Mouse (Mus musculus): ENCODE data around the gene Slc6a20a. TPM values are rescaled to one million over a fixed set of nuclear protein-coding genes. Genes with fewer than 3 reads are reported as not detected.

The Slc6a20a gene
- total and polyA plus RNA-seq, 3 experiments: not detected

DNA sequence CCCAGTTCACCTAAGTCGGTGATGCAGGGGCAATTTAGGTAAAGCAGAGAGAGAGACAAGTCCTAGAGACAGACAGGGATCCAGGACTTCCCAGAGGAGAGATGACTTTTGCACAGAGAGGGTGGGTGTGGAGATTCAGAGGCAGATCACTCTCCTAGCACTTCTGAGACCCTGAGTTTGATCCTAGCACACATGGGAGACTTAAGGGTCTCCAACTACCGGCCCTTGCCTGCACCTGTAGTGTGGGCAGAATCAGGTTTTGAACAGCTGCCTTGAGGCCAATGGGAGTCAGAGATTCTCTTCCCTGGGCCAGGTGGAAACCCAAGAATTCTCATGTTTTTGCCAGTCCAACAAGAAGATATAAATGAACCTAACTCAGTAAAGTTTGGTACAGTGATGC lies 513 bp upstream of the Slc6a20a start:
- Histone ChIP-seq H3K9me3 (replicated peaks; ENCODE audit: insufficient read depth, low read length) (no peaks in the 10 kb centered on the region), H3K9ac (ENCODE audit: control insufficient read depth, low read depth, low read length, poor library complexity, severe bottlenecking) (no peak overlapping the region), H3K27me3 (ENCODE audit: control insufficient read depth in 1 of 2, insufficient read depth in 2 of 2, low read length in 2 of 2) (peaks cover 28 to 30% of the 10 kb centered on the region in 2 experiments), H3K4me1 (ENCODE audit: control insufficient read depth in 1 of 2, insufficient read depth in 2 of 2, low read length in 2 of 2) (no peaks in the 10 kb centered on the region), H3K4me3 (ENCODE audit: control insufficient read depth in 1 of 2, insufficient read depth in 1 of 2, low read depth in 2 of 2, low read length in 2 of 2) (no peak overlapping the region), H3K79me2 (ENCODE audit: control insufficient read depth, insufficient read depth, low read length, poor library complexity) (no peaks in the 10 kb centered on the region), H3K27ac (ENCODE audit: control insufficient read depth, low read depth, low read length) (no peak overlapping the region), H3K36me3 (ENCODE audit: control insufficient read depth in 1 of 2, insufficient read depth in 2 of 2, low read length in 2 of 2) (no peaks in the 10 kb centered on the region)
- TF ChIP-seq MYB (IDR thresholded peaks at IDR 0.05; ENCODE audit: low read depth, low read length) (no peak), CHD1 (IDR thresholded peaks at IDR 0.05; ENCODE audit: low read depth, low read length) (no peak), GABPA (IDR thresholded peaks at IDR 0.05; ENCODE audit: low read depth, low read length) (no peak), RCOR1 (IDR thresholded peaks at IDR 0.05; ENCODE audit: low read depth, low read length) (no peak), TCF12 (IDR thresholded peaks at IDR 0.05; ENCODE audit: low read depth, low read length) (no peak), UBTF (IDR thresholded peaks at IDR 0.05; ENCODE audit: borderline replicate concordance, insufficient read depth, low read depth, low read length) (no peak), MEF2A (IDR thresholded peaks at IDR 0.05; ENCODE audit: extremely low read depth, insufficient replicate concordance, low read depth, low read length, poor library complexity, severe bottlenecking) (no peak), CHD2 (IDR thresholded peaks at IDR 0.05; ENCODE audit: low read length) (no peak), POLR2AphosphoS5 (IDR thresholded peaks at IDR 0.05; ENCODE audit: borderline replicate concordance, low read depth, low read length) (no peak), ZMIZ1 (IDR thresholded peaks at IDR 0.05; ENCODE audit: low read depth, low read length) (no peak), TAL1 (IDR thresholded peaks at IDR 0.05; ENCODE audit: low read length) (no peak), HCFC1 (IDR thresholded peaks at IDR 0.05; ENCODE audit: low read depth, low read length) (no peak), TBP (IDR thresholded peaks at IDR 0.05; ENCODE audit: low read depth, low read length) (no peak), NRF1 (IDR thresholded peaks at IDR 0.05; ENCODE audit: insufficient read depth, low read depth, low read length, poor library complexity, severe bottlenecking) (no peak), EP300 (IDR thresholded peaks at IDR 0.05; ENCODE audit: low read depth in 1 of 2, low read length in 2 of 2) (no peak), POLR2A (IDR thresholded peaks at IDR 0.05; ENCODE audit: control insufficient read depth in 1 of 2, insufficient read depth in 1 of 2, low read depth in 1 of 2, low read length in 2 of 2, poor library complexity in 1 of 2) (no peak), SMC3 (IDR thresholded peaks at IDR 0.05; ENCODE audit: low read depth, low read length) (no peak), SIN3A (IDR thresholded peaks at IDR 0.05; ENCODE audit: low read length) (no peak), POLR2AphosphoS2 (IDR thresholded peaks at IDR 0.05; ENCODE audit: low read length) (no peak)
- no peak for DNase-seq (ENCODE audit: low read depth, low spot score)

DNA sequence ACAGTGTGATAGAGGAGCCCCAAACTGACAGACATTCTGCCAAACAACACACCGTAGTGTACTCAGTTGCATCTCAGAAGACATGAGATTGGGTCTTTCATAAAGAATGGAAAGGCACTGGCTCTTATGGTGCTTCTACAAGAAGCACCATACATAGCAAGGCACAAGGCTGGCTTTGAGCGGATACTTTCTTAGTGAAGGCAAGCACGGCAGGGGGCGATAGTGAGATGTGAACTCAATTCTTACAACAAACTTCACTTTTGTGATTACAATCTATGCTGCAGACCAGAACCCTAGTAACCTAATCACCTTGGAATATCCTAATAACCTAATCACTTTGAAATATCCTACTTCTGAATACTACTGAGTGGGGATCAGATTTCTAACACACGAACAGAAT lies 13.0 kb downstream of the Slc6a20a start:
- H3K9ac ChIP-seq (ENCODE audit: control insufficient read depth, low read depth, low read length, poor library complexity, severe bottlenecking): no peak overlapping the region
- H3K27ac ChIP-seq (ENCODE audit: control insufficient read depth, low read depth, low read length): no peak overlapping the region
- H3K4me3 ChIP-seq (ENCODE audit: control insufficient read depth in 1 of 2, insufficient read depth in 1 of 2, low read depth in 2 of 2, low read length in 2 of 2): no peak overlapping the region
- H3K27me3 ChIP-seq (ENCODE audit: control insufficient read depth in 1 of 2, insufficient read depth in 2 of 2, low read length in 2 of 2): no peaks in the 10 kb centered on the region
- DNase-seq (ENCODE audit: low read depth, low spot score): peak; percentile 72
- H3K9me3 ChIP-seq (replicated peaks; ENCODE audit: insufficient read depth, low read length): no peaks in the 10 kb centered on the region
- H3K79me2 ChIP-seq (ENCODE audit: control insufficient read depth, insufficient read depth, low read length, poor library complexity): no peaks in the 10 kb centered on the region
- H3K4me1 ChIP-seq (ENCODE audit: control insufficient read depth in 1 of 2, insufficient read depth in 2 of 2, low read length in 2 of 2): no peaks in the 10 kb centered on the region
- no peaks in the 10 kb centered on the region for H3K36me3 ChIP-seq (ENCODE audit: control insufficient read depth in 1 of 2, insufficient read depth in 2 of 2, low read length in 2 of 2)
- TF ChIP-seq MXI1 (IDR thresholded peaks at IDR 0.05; ENCODE audit: low read depth, low read length) (no peak), ZMIZ1 (IDR thresholded peaks at IDR 0.05; ENCODE audit: low read depth, low read length) (no peak), RCOR1 (IDR thresholded peaks at IDR 0.05; ENCODE audit: low read depth, low read length) (no peak), CHD1 (IDR thresholded peaks at IDR 0.05; ENCODE audit: low read depth, low read length) (no peak), MAZ (IDR thresholded peaks at IDR 0.05; ENCODE audit: low read depth, low read length) (no peak), SIN3A (IDR thresholded peaks at IDR 0.05; ENCODE audit: low read length) (no peak), KAT2A (conservative IDR thresholded peaks at IDR 0.05; ENCODE audit: low read depth, low read length) (no peak), USF2 (IDR thresholded peaks at IDR 0.05; ENCODE audit: borderline replicate concordance in 1 of 2, insufficient read depth in 1 of 2, low read depth in 1 of 2, low read length in 2 of 2) (no peak), RAD21 (IDR thresholded peaks at IDR 0.05; ENCODE audit: low read depth, low read length) (peak; percentile 66), JUND (IDR thresholded peaks at IDR 0.05; ENCODE audit: low read depth, low read length) (no peak), POLR2AphosphoS5 (IDR thresholded peaks at IDR 0.05; ENCODE audit: borderline replicate concordance, low read depth, low read length) (no peak), ZKSCAN1 (IDR thresholded peaks at IDR 0.05; ENCODE audit: low read depth, low read length) (no peak), SMC3 (IDR thresholded peaks at IDR 0.05; ENCODE audit: low read depth, low read length) (peak; percentile 85), NRF1 (IDR thresholded peaks at IDR 0.05; ENCODE audit: insufficient read depth, low read depth, low read length, poor library complexity, severe bottlenecking) (no peak), USF1 (IDR thresholded peaks at IDR 0.05; ENCODE audit: low read depth, low read length) (no peak), TCF12 (IDR thresholded peaks at IDR 0.05; ENCODE audit: low read depth, low read length) (no peak), ZNF384 (IDR thresholded peaks at IDR 0.05; ENCODE audit: low read depth, low read length) (no peak), CTCF (IDR thresholded peaks at IDR 0.05 in 2 of 3, conservative IDR thresholded peaks at IDR 0.05 in 1 of 3; ENCODE audit: control insufficient read depth in 1 of 3, insufficient read depth in 1 of 3, low read depth in 2 of 3, low read length in 3 of 3, poor library complexity in 1 of 3, severe bottlenecking in 1 of 3) (peak; percentile 49 to 76 (median 57)), MYC (IDR thresholded peaks at IDR 0.05; ENCODE audit: low read depth, low read length) (no peak), NELFE (IDR thresholded peaks at IDR 0.05; ENCODE audit: low read depth, low read length) (no peak)
